Mouse (Mus musculus): ENCODE measurements around the gene Catsperz. TPM values are rescaled to one million over a fixed set of nuclear protein-coding genes. Genes with fewer than 3 reads are reported as not detected.
A peak's percentile ranks its signal among the peaks of the same experiment; 100 is the strongest.

Gene Catsperz
- polyA plus RNA-seq (2015; fragmentation: Nextera tagmentation; extraction: Ambion mirVana): 3.0 and 7.9 TPM in 2 replicates

GRCm38 (mm10) chr19:6925307-6925573 lies at the start of gene Catsperz:
Catsperz (minus strand) TSS chr19:6925380.
- Histone ChIP-seq H3K27ac (replicated peaks) (no peak within 1 kb of the TSS), H3K27me3 (peaks cover 75% of the 10 kb centered on the region), H3K9me3 (no peaks in the 10 kb centered on the region), H3K9ac (peak within 1 kb of the TSS; percentile 31; the same call in 1 of the 2 replicates), H3K36me3 (no peaks in the 10 kb centered on the region), H3K4me1 (replicated peaks) (peaks cover 37% of the 10 kb centered on the region), H3K4me3 (peak within 1 kb of the TSS; percentile 24), H3K4me2 (peak within 1 kb of the TSS; percentile 34)
- no peak for ATAC-seq (ENCODE audit: low read depth)
- 2% methylated on average over 9 of the region's 9 CpGs for WGBS

GRCm38 (mm10) chr19:6974211-6975205 lies 49.3 kb upstream of the Catsperz start, which contains the start of gene Ppp1r14b:
Ppp1r14b (plus strand) TSS chr19:6974968.
- peak within 1 kb of the TSS; percentile 89 for H3K9ac ChIP-seq
- H3K9me3 ChIP-seq: no peaks in the 10 kb centered on the region
- H3K4me1 ChIP-seq (replicated peaks): peaks cover 69% of the 10 kb centered on the region
- peak within 1 kb of the TSS; percentile 69 for H3K4me3 ChIP-seq
- peaks cover 19% of the 10 kb centered on the region for H3K36me3 ChIP-seq
- H3K27ac ChIP-seq (replicated peaks): peak within 1 kb of the TSS; percentile 96
- H3K27me3 ChIP-seq: peaks cover 14% of the 10 kb centered on the region
- H3K4me2 ChIP-seq: peak within 1 kb of the TSS; percentile 92
- WGBS: under 1% methylated on average over 63 of the region's 84 CpGs
- ATAC-seq (ENCODE audit: low read depth): peak; percentile 61

GRCm38 (mm10) chr19:6973581-6974190 lies 48.5 kb upstream of the Catsperz start:
- peak overlapping the region; percentile 69 for H3K4me3 ChIP-seq
- peaks cover 21% of the 10 kb centered on the region for H3K27me3 ChIP-seq
- peak overlapping the region; percentile 96 for H3K27ac ChIP-seq (replicated peaks)
- no peaks in the 10 kb centered on the region for H3K9me3 ChIP-seq
- peak overlapping the region; percentile 92 for H3K4me2 ChIP-seq
- peaks cover 19% of the 10 kb centered on the region for H3K36me3 ChIP-seq
- peaks cover 68% of the 10 kb centered on the region for H3K4me1 ChIP-seq (replicated peaks)
- H3K9ac ChIP-seq: peak overlapping the region; percentile 89
- WGBS: 37% methylated on average over 12 of the region's 12 CpGs
- no peak for ATAC-seq (ENCODE audit: low read depth)

GRCm38 (mm10) chr19:6972247-6972917 lies 47.2 kb upstream of the Catsperz start:
- peaks cover 27% of the 10 kb centered on the region for H3K27me3 ChIP-seq
- ATAC-seq (ENCODE audit: low read depth): no peak
- H3K9ac ChIP-seq: no peak overlapping the region
- no peak overlapping the region for H3K4me2 ChIP-seq
- H3K4me3 ChIP-seq: no peak overlapping the region
- H3K9me3 ChIP-seq: no peaks in the 10 kb centered on the region
- 78% methylated on average over 13 of the region's 13 CpGs for whole genome bisulfite sequencing
- H3K27ac ChIP-seq (replicated peaks): 0 out of 2 replicates have a peak overlapping the region, but pooled peaks have one; percentile 3
- peaks cover 6% of the 10 kb centered on the region for H3K36me3 ChIP-seq
- peaks cover 58% of the 10 kb centered on the region for H3K4me1 ChIP-seq (replicated peaks)

GRCm38 (mm10) chr19:6971644-6972043 lies 46.5 kb upstream of the Catsperz start:
- Histone ChIP-seq H3K36me3 (no peaks in the 10 kb centered on the region), H3K4me1 (replicated peaks) (peaks cover 50% of the 10 kb centered on the region), H3K9ac (no peak overlapping the region), H3K9me3 (no peaks in the 10 kb centered on the region), H3K27me3 (peaks cover 27% of the 10 kb centered on the region), H3K27ac (replicated peaks) (0 out of 2 replicates have a peak overlapping the region, but pooled peaks have one; percentile 3), H3K4me3 (no peak overlapping the region), H3K4me2 (no peak overlapping the region)
- 16% methylated on average over 6 of the region's 6 CpGs for WGBS
- no peak for ATAC-seq (ENCODE audit: low read depth)

- Histone ChIP-seq H3K4me3 (peak overlapping the region; percentile 44), H3K36me3 (no peaks in the 10 kb centered on the region), H3K4me1 (replicated peaks) (peaks cover 40% of the 10 kb centered on the region), H3K27ac (replicated peaks) (peak overlapping the region; percentile 73), H3K9me3 (no peaks in the 10 kb centered on the region), H3K9ac (peak overlapping the region; percentile 69), H3K27me3 (peaks cover 27% of the 10 kb centered on the region), H3K4me2 (peak overlapping the region; percentile 54)
- 12% methylated on average over 11 of the region's 11 CpGs for WGBS
- no peak for ATAC-seq (ENCODE audit: low read depth)
These were observed 45.4 kb upstream of the Catsperz start for GRCm38 (mm10) chr19:6970460-6971085.

- under 1% methylated on average over 41 of the region's 55 CpGs for WGBS
- peak overlapping the region; percentile 69 for H3K9ac ChIP-seq
These were observed 44.6 kb upstream of the Catsperz start for GRCm38 (mm10) chr19:6969665-6970381.

GRCm38 (mm10) chr19:6969291-6969664 lies 44.1 kb upstream of the Catsperz start:
- H3K4me2 ChIP-seq: peak overlapping the region; percentile 54
- peak overlapping the region; percentile 69 for H3K9ac ChIP-seq
- WGBS: under 1% methylated on average over 20 of the region's 20 CpGs
- H3K4me3 ChIP-seq: peak overlapping the region; percentile 44
- ATAC-seq (ENCODE audit: low read depth): no peak
- H3K9me3 ChIP-seq: no peaks in the 10 kb centered on the region
- H3K27ac ChIP-seq (replicated peaks): 0 out of 2 replicates have a peak overlapping the region, but pooled peaks have one; percentile 38
- peaks cover 27% of the 10 kb centered on the region for H3K27me3 ChIP-seq
- H3K4me1 ChIP-seq (replicated peaks): peaks cover 40% of the 10 kb centered on the region
- no peaks in the 10 kb centered on the region for H3K36me3 ChIP-seq

More at GRCm38 (mm10) chr19:6969665-6970381, 44.6 kb upstream of the Catsperz start:
- H3K4me1 ChIP-seq (replicated peaks): peaks cover 40% of the 10 kb centered on the region
- peak overlapping the region; percentile 73 for H3K27ac ChIP-seq (replicated peaks)
- H3K36me3 ChIP-seq: no peaks in the 10 kb centered on the region
- H3K4me2 ChIP-seq: peak overlapping the region; percentile 54
- H3K4me3 ChIP-seq: peak overlapping the region; percentile 44
- peak; percentile 8; the same call in 1 of the 2 replicates for ATAC-seq (ENCODE audit: low read depth)
- no peaks in the 10 kb centered on the region for H3K9me3 ChIP-seq
- peaks cover 27% of the 10 kb centered on the region for H3K27me3 ChIP-seq

GRCm38 (mm10) chr19:6968491-6969271 lies 43.5 kb upstream of the Catsperz start:
- H3K27me3 ChIP-seq: peaks cover 27% of the 10 kb centered on the region
- peak overlapping the region; percentile 54 for H3K4me2 ChIP-seq
- H3K4me3 ChIP-seq: peak overlapping the region; percentile 44
- H3K27ac ChIP-seq (replicated peaks): no peak overlapping the region
- H3K9me3 ChIP-seq: no peaks in the 10 kb centered on the region
- H3K9ac ChIP-seq: peak overlapping the region; percentile 69
- no peaks in the 10 kb centered on the region for H3K36me3 ChIP-seq
- 13% methylated on average over 15 of the region's 15 CpGs for WGBS
- ATAC-seq (ENCODE audit: low read depth): no peak
- peaks cover 35% of the 10 kb centered on the region for H3K4me1 ChIP-seq (replicated peaks)

GRCm38 (mm10) chr19:6956461-6956860 lies 31.3 kb upstream of the Catsperz start:
- no peaks in the 10 kb centered on the region for H3K27me3 ChIP-seq
- H3K4me3 ChIP-seq: no peak overlapping the region
- H3K27ac ChIP-seq (replicated peaks): no peak overlapping the region
- no peak overlapping the region for H3K4me2 ChIP-seq
- ATAC-seq (ENCODE audit: low read depth): no peak
- peaks cover 56% of the 10 kb centered on the region for H3K36me3 ChIP-seq
- WGBS: 80% methylated on average over 10 of the region's 10 CpGs
- H3K9me3 ChIP-seq: no peaks in the 10 kb centered on the region
- H3K4me1 ChIP-seq (replicated peaks): peaks cover 15% of the 10 kb centered on the region
- no peak overlapping the region for H3K9ac ChIP-seq
